Mouse (Mus musculus) thymus, postnatal 4 days (tissue): Measurements from ENCODE around the gene Krtap7-1.
A peak's percentile ranks its signal among the peaks of the same experiment; 100 is the strongest.

Experiments used
- DNase-seq: peaks from one replicate; pipeline ENCODE4 v3.0.0; 2021

Krtap7-1 gene

GRCm38 (mm10) chr16:89508223-89508622 lies at the start of gene Krtap7-1:
Gene Krtap7-1, minus strand, starts transcription at chr16:89508323.
- no peak for DNase-seq

DNA sequence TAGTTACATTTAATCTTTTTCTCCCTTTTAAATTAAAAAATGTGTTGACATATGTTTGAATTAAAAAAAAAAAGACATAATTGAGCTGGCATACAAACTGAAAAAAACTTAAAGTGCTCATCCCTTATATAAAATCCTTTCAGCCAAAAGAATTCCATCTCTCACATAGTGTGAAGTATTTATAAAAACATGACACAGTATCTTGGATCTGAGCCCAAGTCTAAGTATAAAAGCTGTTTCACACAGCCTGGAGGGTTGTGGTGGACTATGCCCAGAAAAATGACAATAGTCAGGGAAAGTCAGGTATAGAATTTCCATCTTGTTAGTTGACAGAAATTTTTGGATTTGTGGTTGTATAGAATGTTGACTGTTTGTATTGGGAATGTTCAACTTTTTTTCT lies 42.2 kb upstream of the Krtap7-1 start:
- DNase-seq, result no peak

DNA sequence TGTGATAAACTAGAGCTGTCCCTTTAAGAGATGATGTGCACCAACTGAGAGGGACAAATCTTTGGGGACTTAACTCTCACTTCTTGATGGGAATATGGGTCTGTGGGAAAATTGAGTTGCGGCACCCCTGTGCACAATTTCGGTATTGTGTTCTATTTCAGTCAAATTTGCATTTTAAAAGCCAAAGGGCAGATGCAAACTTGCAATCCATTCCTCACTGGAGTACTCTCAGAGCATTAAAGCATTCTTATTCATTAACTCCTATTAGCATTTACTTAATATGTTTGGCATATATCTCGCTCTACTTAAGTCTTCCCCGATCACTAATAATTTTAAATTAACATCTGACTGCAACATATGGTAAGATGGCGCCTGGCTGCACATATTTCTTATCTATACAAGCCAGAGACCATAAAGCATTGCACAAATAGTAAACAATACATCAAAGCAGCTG lies 29.9 kb upstream of the Krtap7-1 start:
- DNase-seq, result no peak

GRCm38 (mm10) chr16:89537349-89537748 lies 29.2 kb upstream of the Krtap7-1 start:
- DNase-seq, result no peak

GRCm38 (mm10) chr16:89530547-89530946 lies 22.4 kb upstream of the Krtap7-1 start:
- DNase-seq, result no peak

DNA sequence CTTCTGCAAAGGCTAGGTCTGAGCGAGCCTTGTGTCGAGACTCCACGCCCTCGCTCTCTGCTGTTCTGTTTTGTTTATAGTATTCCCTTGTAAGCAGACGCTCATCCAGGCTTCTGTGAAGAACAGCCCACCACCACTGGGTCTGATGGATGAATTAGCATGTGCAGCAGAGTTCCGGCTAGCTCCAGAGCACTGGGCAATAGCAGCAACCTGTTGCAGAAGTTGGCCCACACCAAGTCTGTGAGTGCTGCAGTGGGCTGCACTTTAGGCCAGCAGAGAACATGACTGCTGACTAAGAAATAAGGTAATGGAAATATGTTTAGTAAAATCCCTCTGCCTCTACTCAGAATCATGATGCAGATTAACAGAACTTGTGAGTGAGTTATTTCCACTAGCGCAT lies 21.7 kb upstream of the Krtap7-1 start:
- no peak for DNase-seq

DNA sequence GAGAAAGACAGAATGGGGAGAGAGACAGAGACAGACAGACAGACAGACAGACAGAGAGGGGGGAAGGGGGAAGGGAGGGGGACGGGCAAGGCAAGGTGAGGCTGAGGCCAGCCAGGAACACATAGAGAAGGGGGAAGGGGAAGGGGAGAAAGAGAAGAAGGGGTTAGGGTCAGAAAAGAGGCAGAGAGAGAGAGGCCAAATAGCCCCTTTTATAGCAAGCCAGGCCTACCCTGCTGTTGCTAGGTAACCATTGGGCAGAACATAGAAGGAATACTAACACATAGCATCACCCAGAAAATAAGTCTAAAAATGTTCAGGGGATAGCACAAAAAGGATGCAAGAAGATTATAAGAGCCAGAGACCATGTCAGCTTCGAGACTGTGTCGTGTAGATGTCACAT lies 20.3 kb upstream of the Krtap7-1 start:
- no peak for DNase-seq

- no peak for DNase-seq
Observed at GRCm38 (mm10) chr16:89520996-89521395, 12.9 kb upstream of the Krtap7-1 start.

DNA sequence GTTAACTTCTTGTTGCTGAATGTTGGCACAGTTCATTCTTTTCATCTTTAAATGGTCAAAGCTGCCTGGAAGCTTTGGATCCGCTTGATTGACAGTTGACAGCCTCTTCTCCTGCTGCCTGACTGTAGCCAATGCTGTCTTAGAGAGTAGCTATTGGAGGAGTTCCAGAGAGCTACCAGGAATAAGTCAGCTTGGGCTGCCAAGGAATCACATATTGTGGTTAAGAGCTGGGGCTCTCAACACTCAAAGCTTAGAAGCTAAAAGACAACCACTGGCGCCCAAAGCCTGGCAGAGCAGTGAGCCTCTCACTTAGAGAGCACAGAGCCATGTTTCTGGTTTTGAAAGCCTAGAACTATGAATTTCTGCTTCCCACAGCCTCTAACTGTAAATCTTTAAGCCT lies 12.4 kb upstream of the Krtap7-1 start:
- no peak for DNase-seq

DNA sequence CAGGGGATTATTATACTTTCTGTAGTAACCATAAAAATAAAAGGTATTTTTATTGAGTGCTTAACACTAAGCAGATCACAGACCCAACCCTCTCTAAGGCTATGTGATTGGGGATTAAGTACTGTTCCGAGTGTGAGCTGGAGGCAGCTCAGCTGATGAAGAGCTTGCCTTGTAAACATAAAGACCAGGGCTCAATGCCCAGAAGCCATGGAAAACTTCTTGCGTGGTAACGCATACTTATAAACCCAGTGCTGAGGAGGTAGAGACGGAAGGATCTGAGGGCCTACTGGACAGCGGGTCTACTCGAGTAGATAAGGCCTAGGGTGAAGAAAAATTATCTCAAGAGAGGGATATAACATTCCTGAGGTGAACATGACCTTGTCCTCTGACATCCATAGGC lies 12.0 kb upstream of the Krtap7-1 start:
- no peak for DNase-seq

DNA sequence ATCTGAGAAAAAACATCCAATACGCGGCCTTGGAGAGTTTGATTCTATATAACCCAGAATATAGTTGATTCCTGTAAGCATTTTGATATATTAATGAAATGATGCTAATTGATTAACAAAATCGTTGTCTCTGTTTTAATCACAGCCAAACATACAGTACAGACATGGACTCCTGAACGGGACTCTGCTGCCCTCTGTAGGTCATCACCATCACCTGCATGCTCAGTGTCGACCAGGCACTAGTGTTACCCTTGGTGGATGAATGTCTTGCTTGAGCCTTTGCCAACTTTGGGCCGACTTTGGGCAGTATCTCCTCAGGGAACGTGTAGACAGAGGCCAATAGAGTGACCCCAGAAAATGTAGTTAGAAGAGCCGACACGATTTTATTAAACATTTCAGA lies 9.5 kb upstream of the Krtap7-1 start:
- peak; percentile 41 for DNase-seq

GRCm38 (mm10) chr16:89513431-89513830 lies 5.3 kb upstream of the Krtap7-1 start:
- no peak for DNase-seq

DNA sequence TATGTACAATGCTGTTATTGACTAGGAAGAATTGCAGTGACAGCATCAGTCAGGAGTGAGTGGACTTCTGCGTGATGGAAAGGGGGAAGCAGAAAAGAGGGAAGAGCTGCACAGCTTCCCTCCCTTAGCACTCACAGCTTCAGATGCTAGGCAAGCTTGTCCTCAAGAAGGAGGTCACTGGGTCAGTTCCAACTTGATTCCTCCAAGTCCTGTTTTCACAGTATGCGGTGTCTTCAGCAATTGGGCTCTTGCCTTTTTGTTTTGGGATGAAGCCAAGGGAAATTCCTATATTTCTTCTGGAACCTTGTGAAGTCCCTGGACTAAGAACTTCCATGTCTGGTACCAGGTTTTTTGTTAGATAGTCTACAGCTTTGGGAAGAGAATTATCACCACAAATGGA lies 4.6 kb downstream of the Krtap7-1 start:
- no peak for DNase-seq

DNA sequence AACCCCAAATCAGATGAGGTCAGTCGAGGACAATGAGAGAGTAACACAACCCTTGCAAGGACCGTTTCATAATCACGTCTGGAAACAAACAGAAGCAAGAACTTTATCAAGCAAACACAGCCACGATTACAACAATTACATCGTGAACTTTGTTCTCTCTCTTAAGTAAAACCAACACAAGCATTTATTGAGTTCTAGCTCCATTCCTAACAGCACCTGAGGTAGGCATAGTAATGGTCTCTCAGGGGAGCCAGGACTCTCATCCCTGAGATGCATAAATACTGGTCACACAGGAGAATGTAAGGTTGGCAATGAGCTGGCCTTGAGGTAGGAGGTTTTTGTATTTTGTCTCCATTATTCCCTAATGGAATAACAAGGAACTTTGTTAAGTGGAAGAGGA lies 6.3 kb downstream of the Krtap7-1 start:
- DNase-seq, result no peak

DNA sequence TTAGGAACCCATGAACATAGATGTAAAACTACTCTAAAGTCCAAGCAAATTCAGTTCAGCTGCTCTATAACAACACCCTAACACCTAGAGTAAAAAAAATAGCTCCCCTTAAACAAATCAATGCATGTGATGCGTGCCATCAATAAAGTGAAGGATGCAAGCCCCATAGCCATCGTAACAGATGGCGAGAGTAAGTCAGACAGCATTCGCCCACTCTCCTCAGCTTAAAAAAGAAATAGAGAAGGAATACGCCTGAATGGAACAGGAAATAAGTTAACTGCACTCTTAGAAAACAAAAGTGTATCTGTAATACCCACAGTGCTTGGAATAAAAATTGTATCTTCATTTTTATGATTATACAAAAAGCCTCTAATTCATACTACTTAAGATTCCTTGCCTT lies 11.1 kb downstream of the Krtap7-1 start:
- no peak for DNase-seq

DNA sequence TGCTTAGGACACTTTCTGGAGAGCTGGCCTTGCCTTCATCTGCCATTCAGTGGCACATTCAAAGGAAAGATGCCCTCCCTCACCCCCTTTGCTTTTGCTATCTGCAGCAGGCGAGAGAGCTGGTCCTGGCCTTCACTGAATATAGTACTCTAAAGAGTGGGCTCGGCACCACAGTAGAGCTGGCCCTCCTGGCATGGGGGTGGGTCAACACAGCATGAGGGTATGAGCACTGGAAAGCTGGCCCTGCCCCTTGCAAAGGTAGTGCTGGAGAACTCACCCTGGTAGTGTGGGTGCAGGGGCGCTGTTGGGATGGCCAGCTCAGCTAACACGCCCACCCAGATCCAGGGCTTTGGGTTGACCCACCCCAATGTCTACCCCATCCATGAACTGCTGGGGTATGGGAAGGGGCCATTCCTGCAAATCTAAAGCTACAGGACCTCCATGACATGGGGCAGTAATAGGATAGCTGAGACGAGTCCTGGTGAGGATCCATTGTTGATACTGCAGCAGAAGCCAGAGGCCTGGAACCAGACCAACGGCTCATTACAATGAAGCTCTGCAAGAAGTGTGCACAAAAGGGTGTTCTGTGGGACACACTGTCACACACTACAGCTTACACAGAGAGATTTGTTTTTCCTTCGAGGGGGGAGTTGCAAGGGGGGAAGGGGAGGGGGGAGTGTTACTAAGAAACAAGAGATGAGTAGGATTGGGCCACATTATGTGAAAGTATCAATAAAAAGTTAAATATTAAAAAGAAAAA lies 12.5 kb downstream of the Krtap7-1 start:
- no peak for DNase-seq

- no peak for DNase-seq
Observed at GRCm38 (mm10) chr16:89487852-89488251, 20.3 kb downstream of the Krtap7-1 start, which contains the start of gene Krtap8-1. Gene Krtap8-1, minus strand, starts transcription at chr16:89487952.

DNA sequence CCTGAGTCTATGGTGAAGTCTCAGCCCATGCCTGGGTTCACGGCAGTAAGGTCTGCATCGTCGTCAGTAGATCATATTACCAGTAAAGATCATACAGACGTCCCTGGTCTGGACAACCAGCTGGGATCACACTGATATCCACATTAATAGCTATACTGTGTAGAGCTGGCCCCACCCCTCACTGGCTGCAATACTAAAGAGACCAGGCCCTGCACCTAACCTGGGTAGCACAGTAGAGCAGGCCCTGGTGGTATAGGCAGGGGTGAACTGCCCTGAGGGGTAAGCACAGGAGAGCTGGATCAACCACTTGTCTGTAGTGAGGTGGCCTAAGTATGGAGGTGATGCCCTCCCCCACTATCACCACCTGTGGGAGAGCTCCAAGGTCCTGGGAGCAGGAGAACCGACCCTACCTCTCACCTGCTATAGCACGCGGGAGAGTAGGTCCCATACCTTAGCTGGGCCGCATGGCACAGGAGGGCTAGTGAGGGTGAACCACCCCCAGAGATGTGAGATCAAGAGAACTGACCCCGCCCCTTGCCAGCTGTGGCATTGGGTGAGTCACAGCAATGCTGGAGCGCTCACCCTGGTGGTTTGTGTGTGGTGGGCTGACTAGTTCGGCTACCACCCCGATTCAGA lies 30.3 kb downstream of the Krtap7-1 start:
- DNase-seq, result no peak

GRCm38 (mm10) chr16:89461189-89461588 lies 46.9 kb downstream of the Krtap7-1 start:
- DNase-seq, result no peak
